Comparison of ENCODE assay signal across 20 mouse cellular contexts in genomic region chr13:79277313-79277712, GRCm38 (mm10).
DNase-seq lines count a peak whose midpoint lies in the region; ATAC-seq lines count a peak whose summit lies in the region.
"Had no signal": no experiment of that assay in that cellular context is flagged by ENCODE, and none has a peak within 500 bp of the region (broad histone marks: within the 10 kb centered on the region; RNA-seq: fewer than 3 reads in every experiment).

No protein-coding gene starts in this region.

- H3K9me3 ChIP-seq in forebrain, embryonic 11.5 days (ENCODE audit: control insufficient read depth, low read length), result no peaks in the 10 kb centered on the region
- no peaks in the 10 kb centered on the region for H3K9me3 ChIP-seq in hindbrain, embryonic 10.5 days
- H3K9me3 ChIP-seq in midbrain, embryonic 10.5 days (replicated peaks), result no peaks in the 10 kb centered on the region
- no peaks in the 10 kb centered on the region for H3K9me3 ChIP-seq in neural tube, embryonic 14.5 days (ENCODE audit: control insufficient read depth, low read length)
- H3K9me3 ChIP-seq: embryonic facial prominence, embryonic 10.5 days; lung, embryonic 15.5 days; megakaryocyte, embryonic 14.5 days had no signal

- H3K9ac ChIP-seq in forebrain, embryonic 11.5 days (ENCODE audit: low read length), result no peak overlapping the region
- no peak overlapping the region for H3K9ac ChIP-seq in neural tube, embryonic 14.5 days (replicated peaks; ENCODE audit: low read depth, low read length)
- H3K9ac ChIP-seq: lung, embryonic 15.5 days had no signal

- no peak overlapping the region for H3K27ac ChIP-seq in forebrain, embryonic 11.5 days (ENCODE audit: low read depth, low read length)
- 0 out of 2 replicates have a peak overlapping the region, but pooled peaks have one; percentile 23 for H3K27ac ChIP-seq in hindbrain, embryonic 10.5 days
- peak overlapping the region; percentile 57; the same call in 1 of the 2 replicates for H3K27ac ChIP-seq in midbrain, embryonic 10.5 days (replicated peaks)
- no peak overlapping the region for H3K27ac ChIP-seq in neural tube, embryonic 14.5 days (ENCODE audit: low read depth, low read length)
- H3K27ac ChIP-seq: embryonic facial prominence, embryonic 10.5 days; gastrocnemius, adult 2 months; lung, embryonic 15.5 days had no signal

- intact Hi-C loops in gastrocnemius, postnatal 36 days (cut with DNase I), result no loop called here

- 36% methylated on average over 7 of the region's 7 CpGs for WGBS in forebrain, embryonic 11.5 days
- 56% methylated on average over 7 of the region's 7 CpGs for WGBS in hindbrain, embryonic 10.5 days
- WGBS in midbrain, embryonic 10.5 days, result 71% methylated on average over 7 of the region's 7 CpGs
- 54% methylated on average over 7 of the region's 7 CpGs for WGBS in neural tube, embryonic 14.5 days

- no peak overlapping the region for H3K4me3 ChIP-seq in forebrain, embryonic 11.5 days (ENCODE audit: low read depth, low read length)
- H3K4me3 ChIP-seq in hindbrain, embryonic 10.5 days, result no peak overlapping the region
- no peak overlapping the region for H3K4me3 ChIP-seq in midbrain, embryonic 10.5 days
- H3K4me3 ChIP-seq in neural tube, embryonic 14.5 days (ENCODE audit: low read depth, low read length), result no peak overlapping the region
- H3K4me3 ChIP-seq: embryonic facial prominence, embryonic 10.5 days; erythroblast, embryonic 14.5 days; gastrocnemius, adult 2 months; lung, embryonic 15.5 days; megakaryocyte, embryonic 14.5 days had no signal

- no peaks in the 10 kb centered on the region for H3K27me3 ChIP-seq in forebrain, embryonic 11.5 days (ENCODE audit: control insufficient read depth, insufficient read depth, low read length)
- H3K27me3 ChIP-seq in hindbrain, embryonic 10.5 days (ENCODE audit: insufficient read depth, poor library complexity, severe bottlenecking), result no peaks in the 10 kb centered on the region
- no peaks in the 10 kb centered on the region for H3K27me3 ChIP-seq in midbrain, embryonic 10.5 days (ENCODE audit: low read depth, poor library complexity, severe bottlenecking)
- no peaks in the 10 kb centered on the region for H3K27me3 ChIP-seq in neural tube, embryonic 14.5 days (ENCODE audit: control insufficient read depth, insufficient read depth, low read length)
- H3K27me3 ChIP-seq: lung, embryonic 15.5 days; megakaryocyte, embryonic 14.5 days had no signal

- H3K4me2 ChIP-seq in forebrain, embryonic 11.5 days (ENCODE audit: low read depth, low read length, severe bottlenecking), result no peak overlapping the region
- H3K4me2 ChIP-seq in neural tube, embryonic 14.5 days (ENCODE audit: low read depth, low read length), result no peak overlapping the region
- H3K4me2 ChIP-seq: lung, embryonic 15.5 days had no signal

- H3K4me1 ChIP-seq in forebrain, embryonic 11.5 days (replicated peaks; ENCODE audit: control insufficient read depth, insufficient read depth, low read length), result peaks cover 2% of the 10 kb centered on the region; the same call in 1 of the 2 replicates
- peaks cover 8% of the 10 kb centered on the region; the same call in 1 of the 2 replicates for H3K4me1 ChIP-seq in hindbrain, embryonic 10.5 days (replicated peaks)
- peaks cover 9% of the 10 kb centered on the region for H3K4me1 ChIP-seq in midbrain, embryonic 10.5 days
- no peaks in the 10 kb centered on the region for H3K4me1 ChIP-seq in neural tube, embryonic 14.5 days (ENCODE audit: control insufficient read depth, insufficient read depth, low read length)
- H3K4me1 ChIP-seq: lung, embryonic 15.5 days; megakaryocyte, embryonic 14.5 days had no signal

- DNase-seq in forebrain, embryonic 11.5 days (ENCODE audit: low spot score), result no peak
- DNase-seq in hindbrain, embryonic 10.5 days (ENCODE audit: low spot score), result no peak
- no peak for DNase-seq in midbrain, embryonic 10.5 days (ENCODE audit: low spot score)
- DNase-seq in kidney, adult 18-20 months, result no peak
- no peak for DNase-seq in gastrocnemius, postnatal 36 days
- DNase-seq in layer of hippocampus, postnatal 14 days (ENCODE audit: low spot score in 2 of 2), result no peak
- DNase-seq: B cell, adult 2 months; cerebellum, postnatal 36 days; gastrocnemius, adult 2 months; kidney, adult 11 months; kidney, postnatal 25 days; layer of hippocampus, adult 9-11 months; liver; thymus, postnatal 36 days had no signal

- ATAC-seq in forebrain, embryonic 11.5 days (replicated peaks; ENCODE audit: low FRiP score), result peak; percentile 86
- ATAC-seq in neural tube, embryonic 14.5 days (ENCODE audit: low read depth), result peak; percentile 34; the same call in 1 of the 2 replicates
- ATAC-seq: Patski had no signal

- no peaks in the 10 kb centered on the region for H3K36me3 ChIP-seq in forebrain, embryonic 11.5 days (ENCODE audit: control insufficient read depth, insufficient read depth, low read length)
- no peaks in the 10 kb centered on the region for H3K36me3 ChIP-seq in hindbrain, embryonic 10.5 days
- no peaks in the 10 kb centered on the region for H3K36me3 ChIP-seq in midbrain, embryonic 10.5 days
- H3K36me3 ChIP-seq in neural tube, embryonic 14.5 days (ENCODE audit: control insufficient read depth, insufficient read depth, low read length), result no peaks in the 10 kb centered on the region
- H3K36me3 ChIP-seq: embryonic facial prominence, embryonic 10.5 days; lung, embryonic 15.5 days had no signal

Comparison
In these comparisons a context has a peak if more than half of its experiments do, and no peak if none do; other contexts are left out.
1. H3K27ac ChIP-seq: peak in hindbrain, embryonic 10.5 days (single experiment) and midbrain, embryonic 10.5 days (single experiment); none in forebrain, embryonic 11.5 days (single experiment) and neural tube, embryonic 14.5 days (single experiment).